Mouse (Mus musculus) megakaryocyte, adult 5-6 weeks (primary cell): Measurements from ENCODE around the gene Hyal5. TPM values are rescaled to one million over a fixed set of nuclear protein-coding genes. Genes with fewer than 3 reads are reported as not detected.

Experiments
- ATAC-seq: 2 replicates; pipeline ENCODE4 v1.8.0; 2016; ENCODE audit warnings: mild to moderate bottlenecking, inconsistent platforms; ENCODE audit not compliant: poor library complexity, severe bottlenecking
- total RNA-seq, 2 experiments: library from RNA; stranded (forward) in 1 of 2; stranded (reverse) in 1 of 2; fragments of 153-499, 151-499 nt in 1 of 2; fragments of 221-1000, 200-1000 nt in 1 of 2; gene quantifications; 2 replicates each; pipeline versions ENCODE4 v1.2.3 to v1.2.4; 2015 to 2017

Hyal5 gene
- not detected in 2 replicates for total RNA-seq (2015)
- total RNA-seq (2017): 0.11 TPM in 1 of 2 replicates, not detected in the other

GRCm38 (mm10) chr6:24857697-24858096 lies at the start of gene Hyal5:
Gene Hyal5 (plus strand): TSS chr6:24857997.
- ATAC-seq: no peak

DNA sequence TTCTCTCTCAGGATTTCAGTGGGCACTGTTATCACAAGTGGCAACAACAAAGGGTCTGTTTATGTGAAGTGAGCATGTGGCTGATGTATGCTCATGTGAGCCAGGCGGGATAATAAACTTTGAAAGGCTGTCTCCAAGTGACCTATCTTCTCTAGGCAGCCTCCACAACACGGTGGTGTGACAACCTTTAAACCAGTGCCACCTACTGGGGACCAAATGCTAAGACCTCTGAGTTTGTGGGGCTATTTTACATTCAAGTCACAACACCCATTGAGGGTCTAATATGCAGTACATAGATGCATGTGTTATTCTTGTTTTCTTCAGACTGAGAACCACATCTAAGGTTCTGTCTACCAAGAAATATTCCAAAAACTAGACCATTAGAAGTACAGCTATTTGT lies 35.7 kb upstream of the Hyal5 start:
- ATAC-seq: no peak

DNA sequence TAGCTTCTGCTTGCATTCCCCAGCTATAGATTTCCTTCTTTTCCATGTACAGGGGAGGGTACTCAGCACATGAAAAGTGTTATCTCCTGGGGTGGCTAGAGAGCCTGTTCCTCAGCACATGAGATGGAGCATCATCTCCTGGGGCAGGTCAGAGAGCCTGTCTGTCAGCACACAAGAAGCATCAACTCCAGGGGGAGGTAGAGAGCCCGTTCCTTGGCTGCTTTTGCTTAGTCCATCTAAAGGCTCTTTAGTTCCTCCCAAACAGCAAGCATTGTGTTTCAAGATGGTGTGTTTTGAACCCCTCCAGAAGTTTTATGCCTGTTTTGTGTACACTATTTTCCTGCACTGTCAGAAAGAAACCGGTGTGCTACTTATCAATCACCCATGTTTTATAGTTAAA lies 2.5 kb downstream of the Hyal5 start:
- no peak for ATAC-seq

GRCm38 (mm10) chr6:24863649-24864048 lies 5.9 kb downstream of the Hyal5 start:
- no peak for ATAC-seq

- ATAC-seq: peak; percentile 67
Observed at GRCm38 (mm10) chr6:24894146-24894873, 36.5 kb downstream of the Hyal5 start.

DNA sequence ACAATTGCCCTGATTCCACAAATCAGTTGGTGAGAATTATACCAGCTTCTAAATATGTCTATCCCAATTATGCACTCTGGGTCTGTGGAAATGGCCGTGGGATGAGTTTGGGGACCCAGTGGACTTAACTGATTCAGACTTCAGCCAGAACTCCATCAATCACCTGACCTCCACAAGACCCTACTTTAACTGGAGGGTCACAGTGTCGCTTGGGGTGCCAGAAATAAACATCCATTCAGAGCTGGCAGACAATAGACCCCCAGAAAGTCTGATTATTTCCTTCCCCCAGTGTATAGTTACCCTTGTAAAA lies 37.0 kb downstream of the Hyal5 start:
- no peak for ATAC-seq

GRCm38 (mm10) chr6:24905101-24905500 lies 47.3 kb downstream of the Hyal5 start:
- no peak for ATAC-seq

- ATAC-seq: no peak
Observed at GRCm38 (mm10) chr6:24907824-24908223, 50.0 kb downstream of the Hyal5 start.

- ATAC-seq: no peak
Observed at GRCm38 (mm10) chr6:24910016-24910727, 52.4 kb downstream of the Hyal5 start.

- no peak for ATAC-seq
Observed at GRCm38 (mm10) chr6:24910728-24911105, 52.9 kb downstream of the Hyal5 start.

DNA sequence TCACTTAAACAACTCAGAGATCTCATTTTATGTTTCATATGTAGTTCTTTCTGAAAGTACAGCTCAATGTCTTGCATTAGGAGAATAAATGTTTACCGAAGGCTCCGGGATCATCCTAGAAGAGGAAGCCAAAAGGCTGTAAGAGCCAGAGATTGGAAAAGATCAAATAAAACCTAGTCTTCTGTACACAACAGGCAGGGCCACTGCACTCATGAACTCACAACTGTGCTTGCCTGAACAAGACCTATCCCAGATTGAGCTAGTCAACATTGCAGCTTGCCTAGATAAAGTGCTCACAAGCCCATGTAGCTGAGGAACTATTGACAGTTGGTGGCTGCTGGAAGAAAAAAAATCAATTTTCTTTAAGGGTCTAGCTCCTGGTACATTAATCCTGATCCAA lies 55.8 kb downstream of the Hyal5 start:
- no peak for ATAC-seq

DNA sequence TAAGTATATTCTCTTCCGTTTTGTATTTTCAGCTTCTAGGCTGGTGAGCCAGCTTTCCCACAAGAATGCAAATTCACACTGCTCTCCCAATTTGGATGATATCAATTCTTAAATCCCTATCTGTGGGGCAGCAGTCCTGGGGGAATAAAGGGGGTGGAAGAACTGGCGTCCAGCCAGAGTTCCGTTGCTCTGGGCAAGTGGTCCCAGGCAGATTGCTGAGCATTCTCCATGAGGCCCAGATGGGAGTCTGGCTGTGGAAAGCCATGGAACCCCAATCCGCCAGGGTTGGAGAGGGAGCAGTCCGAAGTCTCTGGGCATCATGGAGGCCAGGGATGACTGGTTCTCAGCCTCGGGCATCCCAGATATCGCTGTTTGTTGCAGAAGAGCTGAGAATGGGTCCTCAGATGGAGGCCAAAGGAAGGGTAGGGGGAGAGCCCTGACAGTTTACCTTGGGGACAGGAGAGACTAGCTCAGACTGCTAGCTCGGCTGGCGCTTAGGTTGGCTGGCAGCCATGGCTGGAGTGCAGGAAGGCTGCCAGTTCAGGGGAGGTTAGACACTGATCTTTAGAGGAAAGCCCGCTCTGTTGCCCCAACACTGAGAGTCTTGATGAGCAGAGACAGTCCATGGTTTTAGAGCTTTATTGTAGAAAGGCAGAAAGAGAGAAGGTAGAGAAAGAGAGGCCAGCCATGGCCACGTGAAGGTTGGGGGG lies 67.4 kb downstream of the Hyal5 start:
- no peak for ATAC-seq

Other genes starting within 250 kb of the Hyal5 start
- gene Wasl, start 193.0 kb upstream of the Hyal5 start, total RNA-seq (2015): 17.1 and 19.1 TPM in 2 replicates
- 6.6 and 11.3 TPM in 2 replicates for gene Wasl, start 193.0 kb upstream of the Hyal5 start, total RNA-seq (2017)
- gene Hyal6, start 124.8 kb upstream of the Hyal5 start, total RNA-seq (2015): not detected in 2 replicates
- not detected in 2 replicates for gene Hyal6, start 124.8 kb upstream of the Hyal5 start, total RNA-seq (2017)
- not detected in 2 replicates for gene Hyal4, start 109.7 kb upstream of the Hyal5 start, total RNA-seq (2015)
- not detected in 2 replicates for gene Hyal4, start 109.7 kb upstream of the Hyal5 start, total RNA-seq (2017)
- gene Spam1, start 66.8 kb upstream of the Hyal5 start, total RNA-seq (2015): not detected in 2 replicates
- gene Spam1, start 66.8 kb upstream of the Hyal5 start, total RNA-seq (2017): not detected in 2 replicates
- gene Tmem229a, start 98.3 kb downstream of the Hyal5 start, total RNA-seq (2015): 0.07 and 0.23 TPM in 2 replicates
- gene Tmem229a, start 98.3 kb downstream of the Hyal5 start, total RNA-seq (2017): 0.49 TPM in 1 of 2 replicates, not detected in the other